Mouse (Mus musculus): ENCODE results near the gene Hnrnph1.

Gene Hnrnph1

DNA sequence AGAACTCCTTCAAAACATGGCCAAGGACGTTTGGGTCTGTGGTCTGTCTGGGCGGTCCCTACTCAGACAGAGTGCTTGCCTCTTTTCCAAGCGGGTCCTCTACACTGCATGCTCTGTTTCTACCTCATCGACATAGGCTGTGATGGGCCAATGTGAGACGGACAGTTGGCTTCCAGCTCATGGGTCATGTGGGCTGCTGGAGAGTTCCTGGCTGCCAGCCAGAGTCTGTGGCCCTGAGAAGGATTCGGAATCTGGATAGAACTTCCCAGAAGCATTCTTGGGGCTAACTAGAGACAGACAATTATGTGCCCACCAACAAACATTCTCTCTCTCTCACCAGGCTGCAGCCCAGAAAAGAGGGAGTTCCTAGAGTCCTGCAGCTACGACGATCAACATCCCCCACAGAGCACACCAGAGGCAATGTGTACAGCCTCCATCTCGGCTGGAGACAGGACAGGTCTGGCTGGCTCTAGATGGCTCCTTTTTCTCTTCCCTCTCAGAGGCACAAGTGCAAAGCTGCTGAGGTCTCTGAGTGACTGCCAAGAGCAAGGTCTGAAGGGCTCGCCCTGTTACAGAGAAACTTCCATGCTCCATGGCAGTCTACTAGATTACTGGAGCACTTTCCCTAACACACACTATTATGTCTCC is 26.7 kb downstream of the Hnrnph1 start:
- no peak for DNase-seq (ENCODE audit: low read depth, low spot score)

DNA sequence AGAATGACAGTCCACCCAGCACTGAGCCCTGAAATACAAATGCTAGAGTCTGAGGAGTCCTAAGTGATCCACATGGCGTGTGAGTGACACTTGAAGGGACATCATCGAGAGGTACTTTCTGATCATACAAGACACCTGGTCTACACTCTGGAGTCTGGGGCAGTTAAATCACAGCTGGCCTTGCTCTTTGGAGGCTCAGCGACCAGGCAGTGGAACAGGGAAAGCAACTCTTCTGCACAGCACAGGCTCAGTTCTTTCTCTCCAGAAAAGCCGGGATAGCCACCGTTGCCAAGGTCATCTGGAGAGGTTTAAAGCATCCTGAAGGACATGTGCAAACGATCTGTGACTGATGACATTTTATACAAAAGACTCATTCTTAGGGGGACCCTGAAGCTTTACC is 30.4 kb downstream of the Hnrnph1 start:
- no peak for DNase-seq (ENCODE audit: low read depth, low spot score)

DNA sequence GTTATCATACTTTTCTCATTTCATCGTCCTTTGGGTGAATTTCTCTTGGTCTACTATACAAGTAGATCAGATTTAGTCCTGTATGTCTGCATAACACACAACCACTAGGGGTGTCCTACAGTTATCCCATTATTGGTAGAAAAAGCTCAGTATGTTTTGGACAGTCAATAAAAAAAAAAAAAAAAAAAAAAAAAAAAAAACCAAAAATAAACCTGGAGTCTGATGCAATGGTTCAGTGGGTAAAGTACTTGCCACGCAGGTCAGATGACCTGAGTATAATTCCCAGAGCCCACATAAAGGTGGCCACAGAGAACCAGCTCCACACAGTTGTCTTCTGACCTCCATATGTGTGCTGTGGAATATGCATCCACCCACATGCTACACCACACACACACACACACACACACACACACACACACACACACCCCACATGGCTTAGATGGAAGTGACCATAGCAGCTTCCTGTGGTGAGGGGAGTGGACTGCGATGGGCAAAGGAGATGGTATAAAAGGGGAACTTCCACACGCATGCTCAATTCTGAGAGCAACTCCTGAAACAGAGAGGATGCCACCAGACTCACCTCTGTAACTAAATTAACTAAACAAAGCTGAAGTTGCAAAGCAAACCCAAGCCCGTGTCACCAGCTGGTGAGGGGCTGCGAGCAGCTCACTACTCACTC is 38.9 kb downstream of the Hnrnph1 start:
- no peak for DNase-seq (ENCODE audit: low read depth, low spot score)

DNA sequence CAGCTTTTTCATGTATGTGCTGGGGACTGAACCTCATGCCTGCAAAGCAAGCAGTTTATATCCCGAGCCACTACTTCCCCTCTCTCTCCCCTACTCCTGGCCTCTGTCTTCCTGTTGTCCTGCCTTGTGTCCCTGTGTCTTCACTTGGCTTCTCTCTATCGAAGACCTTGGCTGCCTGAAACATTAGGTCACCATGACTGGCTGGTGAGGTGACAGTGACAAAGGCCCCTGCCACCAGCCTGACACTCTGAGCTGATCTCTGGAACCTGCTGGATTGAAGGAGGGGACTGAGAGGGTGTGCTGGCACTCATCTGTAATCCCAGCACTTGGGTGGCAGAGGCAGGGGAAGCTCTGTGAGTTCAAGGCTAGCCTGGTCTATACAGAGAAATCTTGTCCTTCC is 41.1 kb downstream of the Hnrnph1 start:
- no peak for DNase-seq (ENCODE audit: low read depth, low spot score)

DNA sequence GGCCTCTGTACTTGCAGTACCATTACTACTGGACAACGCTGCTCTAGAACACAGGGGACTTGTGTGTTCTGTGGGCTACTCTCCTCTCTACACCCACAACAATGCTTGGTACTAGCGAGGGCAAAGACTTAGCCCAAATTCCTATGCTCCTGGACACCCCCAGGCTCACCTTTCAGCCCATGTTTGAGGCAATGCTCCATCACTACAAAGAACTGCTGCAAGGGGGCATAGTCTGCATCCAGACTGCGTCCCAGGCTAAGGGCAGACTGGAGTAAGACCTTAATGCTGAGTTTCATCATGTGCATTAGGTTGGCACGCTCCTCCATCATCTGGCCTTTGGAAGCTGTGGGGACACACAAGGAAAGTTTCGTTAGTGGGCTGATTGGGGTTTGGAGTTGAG is 44.7 kb downstream of the Hnrnph1 start:
- DNase-seq (ENCODE audit: low read depth, low spot score): no peak

DNA sequence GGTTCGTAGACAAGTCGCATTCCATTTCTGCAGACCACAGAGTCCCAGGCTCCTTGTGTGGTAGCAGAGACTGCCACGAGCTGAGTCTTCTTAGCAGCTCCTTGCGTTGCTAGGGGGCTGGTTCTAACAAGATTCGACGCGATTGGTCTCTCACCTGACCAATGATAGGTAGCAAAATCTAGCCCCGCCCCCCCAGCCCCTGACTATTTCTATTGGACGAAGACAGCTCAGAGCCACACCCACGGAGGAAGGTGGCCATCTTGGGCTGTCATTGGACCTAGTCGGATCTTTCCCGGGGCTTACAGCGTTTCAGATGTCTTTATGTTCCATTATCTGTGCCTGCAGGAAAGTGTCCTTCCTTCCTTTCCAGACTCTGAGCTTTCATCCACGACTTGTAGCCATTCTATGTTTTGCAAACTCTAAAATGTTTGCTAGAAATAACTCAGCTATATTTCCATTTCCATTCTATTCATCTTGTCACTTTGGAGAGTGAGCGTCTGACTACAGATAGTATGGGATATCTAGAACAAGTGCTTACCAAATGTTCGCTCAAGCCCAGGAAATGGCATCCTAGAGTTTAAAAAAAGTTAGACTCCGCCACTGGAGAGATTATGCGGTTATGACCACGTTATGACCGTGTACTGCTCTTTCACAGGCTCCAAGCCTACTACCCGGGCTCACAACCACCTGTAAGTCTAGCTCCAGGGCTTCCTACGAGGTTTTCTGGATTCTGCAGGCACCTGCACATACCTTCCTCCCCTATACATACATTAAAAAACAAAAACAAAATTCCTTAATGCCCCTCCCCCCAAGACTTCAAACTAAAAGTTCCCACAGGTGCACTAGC is 45.4 kb downstream of the Hnrnph1 start:
- DNase-seq (ENCODE audit: low read depth, low spot score): peak; percentile 98

DNA sequence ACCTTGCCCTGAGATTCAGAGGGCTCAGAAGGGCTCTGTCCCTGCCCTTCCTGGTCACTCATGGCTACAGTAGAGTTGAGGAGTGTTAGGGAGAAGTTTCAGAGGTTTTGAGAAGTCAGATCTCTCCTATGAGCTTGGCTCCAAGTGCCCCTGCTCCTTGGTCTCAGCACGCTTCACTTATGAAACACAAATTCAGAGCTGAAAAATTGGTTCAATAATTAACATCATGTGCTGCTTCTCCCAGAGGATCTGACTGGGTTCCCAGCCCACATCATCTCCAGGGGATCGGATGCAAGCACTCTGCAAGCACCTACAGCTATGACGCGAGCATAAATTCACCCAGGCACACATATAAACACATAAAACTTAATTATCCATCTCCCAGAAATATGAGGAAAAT is 49.3 kb downstream of the Hnrnph1 start:
- no peak for DNase-seq (ENCODE audit: low read depth, low spot score)

DNA sequence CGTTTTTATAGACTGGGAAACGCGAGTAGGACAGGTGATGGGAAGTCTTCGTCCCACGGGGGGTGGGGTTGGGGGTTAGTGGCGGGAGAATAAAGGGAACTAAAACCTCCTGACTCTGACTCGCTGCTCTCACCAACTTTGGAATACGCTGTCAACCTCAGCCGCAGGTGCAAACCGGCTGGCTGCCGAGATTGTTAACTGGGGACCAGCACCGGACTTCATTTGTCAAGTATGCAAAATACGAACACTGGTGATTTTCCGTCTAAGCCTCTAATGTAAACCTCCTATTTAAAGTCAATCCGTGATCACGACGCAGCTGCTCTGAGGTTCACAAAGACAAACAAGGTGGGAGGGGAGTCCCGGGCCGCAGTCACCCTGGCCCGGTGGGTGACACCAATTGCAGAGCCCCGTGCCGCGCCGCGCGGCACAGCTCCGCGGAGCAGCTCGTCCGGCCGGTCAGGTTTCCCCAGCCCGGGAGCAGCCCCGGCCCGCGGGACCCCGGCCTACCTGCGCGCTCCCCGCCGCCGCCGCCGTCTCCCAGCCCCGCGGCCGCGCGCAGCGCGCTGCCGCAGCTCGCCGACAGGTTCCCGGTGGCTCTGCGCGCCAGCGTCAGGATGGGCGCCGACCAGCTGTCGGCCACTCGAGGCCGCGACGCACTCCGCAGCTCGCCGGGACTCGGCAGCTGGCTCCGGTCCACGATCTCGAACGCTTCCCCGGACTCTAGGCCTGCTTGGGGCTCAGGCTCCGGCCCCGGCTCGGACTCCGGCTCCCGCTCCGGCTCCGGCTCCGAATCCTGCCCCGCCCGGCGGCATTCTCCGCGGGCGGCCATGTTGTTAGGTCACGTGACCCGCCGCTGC is 53.7 kb downstream of the Hnrnph1 start, which contains the start of gene Rufy1:
Rufy1 (minus strand) TSS at position 849 of the 857 bp plus-strand sequence.
- peak; percentile 91 for DNase-seq (ENCODE audit: low read depth, low spot score)

DNA sequence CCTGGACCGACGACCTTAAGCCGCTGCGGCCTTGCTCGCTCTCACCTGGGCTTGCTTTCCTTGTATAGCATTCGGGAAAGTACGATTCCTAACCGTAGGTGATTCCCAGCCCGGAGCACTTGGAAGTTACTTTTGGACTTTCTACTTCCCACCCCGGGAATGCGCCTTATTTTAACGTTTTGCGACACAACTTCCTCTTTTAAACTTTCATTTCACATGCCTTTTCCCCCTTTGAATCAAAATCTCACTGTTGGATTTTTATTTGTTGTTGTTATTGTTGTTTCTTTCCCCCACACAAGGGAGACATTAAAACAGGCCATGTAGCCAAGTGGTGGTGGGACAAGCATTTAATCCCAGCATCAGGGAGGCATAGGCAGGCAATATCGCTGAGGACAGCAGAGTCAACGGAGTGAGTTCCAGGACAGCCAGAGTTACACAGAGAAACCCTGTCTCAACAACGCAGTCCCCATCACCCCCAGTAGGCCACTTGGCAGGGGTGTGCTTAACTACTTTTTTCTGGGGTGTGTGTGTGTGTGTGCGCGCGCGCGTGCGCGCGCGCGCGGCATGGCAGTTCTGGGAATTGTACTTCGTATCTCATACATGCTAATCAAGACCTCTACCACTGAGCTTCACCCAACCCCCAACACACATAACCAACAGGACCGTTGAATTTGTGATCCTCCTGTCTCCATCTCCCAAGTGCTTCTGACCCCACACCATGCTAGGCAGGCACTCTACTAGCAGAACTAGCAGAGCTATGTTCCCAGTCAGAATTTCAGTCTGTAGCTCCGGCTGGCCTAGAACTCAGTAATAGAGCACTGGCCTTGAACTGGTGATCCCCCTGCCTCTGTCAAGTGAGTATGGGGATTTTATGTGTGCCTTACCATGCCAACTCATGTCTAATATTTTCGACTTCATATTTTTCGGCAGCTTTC is 54.6 kb downstream of the Hnrnph1 start:
- DNase-seq (ENCODE audit: low read depth, low spot score): peak; percentile 42

DNA sequence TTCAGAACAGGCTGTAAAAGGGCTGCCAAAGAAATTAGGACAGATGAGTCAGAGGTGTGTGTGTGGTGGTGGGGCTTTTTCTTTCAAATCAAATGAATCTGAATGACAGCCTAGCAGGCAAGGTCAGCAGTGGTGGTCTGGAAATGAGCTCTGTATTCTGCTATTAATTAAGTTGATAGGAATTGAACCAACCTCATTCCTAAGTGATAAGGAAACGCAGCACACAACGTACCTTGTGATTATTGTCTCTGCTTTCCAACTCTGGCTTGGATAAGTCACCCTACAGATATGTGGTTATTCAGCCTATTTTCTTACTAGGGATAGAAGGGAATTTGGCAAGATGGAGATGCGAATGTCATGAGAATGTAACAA is 55.3 kb downstream of the Hnrnph1 start:
- DNase-seq (ENCODE audit: low read depth, low spot score): no peak

DNA sequence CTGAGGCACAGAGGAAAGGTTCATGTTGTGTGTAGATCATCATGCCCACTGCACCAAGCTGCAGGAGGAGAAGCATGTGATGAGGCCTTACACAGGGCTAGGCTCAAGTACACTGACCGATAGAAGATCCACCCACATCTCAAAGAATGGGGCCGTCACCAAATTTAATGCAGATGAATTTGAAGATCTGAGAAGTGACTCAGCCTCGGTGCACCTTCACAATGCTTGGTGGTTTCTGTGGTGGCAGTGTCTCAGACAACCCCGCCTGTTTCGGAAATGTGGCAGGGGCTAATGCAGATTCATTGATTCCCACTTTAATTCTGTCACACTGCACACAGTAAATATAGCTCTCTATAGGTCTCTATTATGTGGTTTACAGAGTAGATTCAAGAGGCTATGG is 56.1 kb downstream of the Hnrnph1 start:
- DNase-seq (ENCODE audit: low read depth, low spot score): no peak
